ENCODE assay signal across 29 mouse cellular contexts in the genomic region with DNA sequence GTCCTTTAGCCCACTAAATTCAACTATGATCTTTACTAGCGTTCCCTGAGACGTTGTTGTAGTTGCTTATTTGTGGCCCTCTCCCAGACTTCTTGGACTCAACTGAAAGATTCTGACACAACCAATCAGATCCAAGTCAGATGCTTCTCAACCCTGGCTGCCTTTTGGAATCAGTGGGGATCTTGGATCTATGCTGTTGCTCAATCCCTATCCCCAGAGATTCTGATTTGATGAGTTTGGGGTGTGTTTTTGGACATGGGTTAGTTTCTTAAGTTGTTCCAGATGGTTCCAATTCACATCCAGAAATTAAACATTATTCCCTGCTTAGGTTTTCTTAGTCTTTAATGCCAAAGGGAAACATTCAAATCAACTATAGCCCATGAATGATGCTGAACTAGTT. TPM values are rescaled to one million over a fixed set of nuclear protein-coding genes. Genes with fewer than 3 reads are reported as not detected.
DNase-seq lines count a peak whose midpoint lies in the region; ATAC-seq lines count a peak whose summit lies in the region.
"Had no signal": no experiment of that assay in that cellular context is flagged by ENCODE, and none has a peak within 500 bp of the region (broad histone marks: within the 10 kb centered on the region; RNA-seq: fewer than 3 reads in every experiment).

No protein-coding gene starts in this region.

- no peak overlapping the region for H3K4me3 ChIP-seq in heart, embryonic 12.5 days
- no peak overlapping the region for H3K4me3 ChIP-seq in embryonic facial prominence, embryonic 13.5 days
- H3K4me3 ChIP-seq: hindbrain, embryonic 12.5 days; kidney, embryonic 15.5 days; left cerebral cortex, adult 2 months; liver, embryonic 12.5 days; midbrain, embryonic 13.5 days had no signal

- 85% methylated on average over 2 of the region's 2 CpGs for WGBS in heart, embryonic 12.5 days
- 47% methylated on average over 2 of the region's 2 CpGs for WGBS in embryonic facial prominence, embryonic 13.5 days

- no peaks in the 10 kb centered on the region for H3K27me3 ChIP-seq in heart, embryonic 12.5 days (replicated peaks)
- H3K27me3 ChIP-seq in embryonic facial prominence, embryonic 13.5 days, result no peaks in the 10 kb centered on the region
- H3K27me3 ChIP-seq: hindbrain, embryonic 12.5 days; kidney, embryonic 15.5 days; liver, embryonic 12.5 days; midbrain, embryonic 13.5 days had no signal

- H3K27ac ChIP-seq in heart, embryonic 12.5 days (ENCODE audit: poor library complexity, severe bottlenecking), result no peak overlapping the region
- H3K27ac ChIP-seq in embryonic facial prominence, embryonic 13.5 days, result peak overlapping the region; percentile 3; the same call in 1 of the 2 replicates
- H3K27ac ChIP-seq: hindbrain, embryonic 12.5 days; kidney, embryonic 15.5 days; left cerebral cortex, adult 2 months; liver, embryonic 12.5 days; midbrain, embryonic 13.5 days had no signal

- intact Hi-C loops in heart, postnatal 10 days (cut with DNase I), result no loop called here

- no peaks in the 10 kb centered on the region for H3K4me1 ChIP-seq in heart, embryonic 12.5 days (replicated peaks)
- no peaks in the 10 kb centered on the region for H3K4me1 ChIP-seq in embryonic facial prominence, embryonic 13.5 days
- H3K4me1 ChIP-seq: hindbrain, embryonic 12.5 days; kidney, embryonic 15.5 days; liver, embryonic 12.5 days; midbrain, embryonic 13.5 days had no signal

- H3K9ac ChIP-seq in heart, embryonic 12.5 days, result no peak overlapping the region
- no peak overlapping the region for H3K9ac ChIP-seq in embryonic facial prominence, embryonic 13.5 days
- H3K9ac ChIP-seq: hindbrain, embryonic 12.5 days; kidney, embryonic 15.5 days; liver, embryonic 12.5 days; midbrain, embryonic 13.5 days had no signal

- peak; percentile 65 for DNase-seq in heart, adult 8-10 months (ENCODE audit: low spot score)
- peak; percentile 88 for DNase-seq in NIH3T3 (ENCODE audit: low read depth)
- peak; percentile 20 to 42 for DNase-seq in heart, postnatal 10 days
- DNase-seq in thymus, postnatal 14 days, result no peak
- DNase-seq in right cerebral cortex, adult 2 months (ENCODE audit: low spot score in 2 of 2), result no peak
- DNase-seq in kidney, adult 9 months, result no peak
- DNase-seq: adrenal gland, postnatal 36 days; cerebellum, adult 9-11 months; kidney, postnatal 4 days; layer of hippocampus, adult 9-11 months; left cerebral cortex, postnatal 4 days; lung, postnatal 14 days had no signal

- no peaks in the 10 kb centered on the region for H3K9me3 ChIP-seq in heart, embryonic 12.5 days (replicated peaks)
- H3K9me3 ChIP-seq in embryonic facial prominence, embryonic 13.5 days, result no peaks in the 10 kb centered on the region
- H3K9me3 ChIP-seq: hindbrain, embryonic 12.5 days; kidney, embryonic 15.5 days; liver, embryonic 12.5 days; midbrain, embryonic 13.5 days had no signal

- H3K36me3 ChIP-seq in heart, embryonic 12.5 days, result no peaks in the 10 kb centered on the region
- H3K36me3 ChIP-seq in embryonic facial prominence, embryonic 13.5 days, result no peaks in the 10 kb centered on the region
- H3K36me3 ChIP-seq: hindbrain, embryonic 12.5 days; kidney, embryonic 15.5 days; liver, embryonic 12.5 days; midbrain, embryonic 13.5 days had no signal

- H3K4me2 ChIP-seq in heart, embryonic 12.5 days, result no peak overlapping the region
- no peak overlapping the region for H3K4me2 ChIP-seq in embryonic facial prominence, embryonic 13.5 days
- H3K4me2 ChIP-seq: hindbrain, embryonic 12.5 days; kidney, embryonic 15.5 days; liver, embryonic 12.5 days; midbrain, embryonic 13.5 days had no signal

- no peak for ATAC-seq in heart, embryonic 12.5 days (ENCODE audit: insufficient number of reproducible peaks, low FRiP score)
- no peak for ATAC-seq in embryonic facial prominence, embryonic 13.5 days (ENCODE audit: insufficient number of reproducible peaks, insufficient read depth, low FRiP score, low TSS enrichment, low read depth)
- ATAC-seq: forebrain, embryonic 14.5 days; intestine, postnatal 0 days; liver, embryonic 12.5 days; midbrain, embryonic 13.5 days had no signal

RNA-seq across cellular contexts. Expression of a gene that starts 15.5 kb away (rescaled TPM):
- total RNA-seq in heart, adult 8-10 months (2022), result not detected
- polyA plus RNA-seq in heart, embryonic 12.5 days (2016; fragmentation: Nextera tagmentation; extraction: Ambion mirVana), result not detected in 2 replicates
- not detected in 2 replicates for polyA plus RNA-seq in embryonic facial prominence, embryonic 13.5 days (2015; fragmentation: Nextera tagmentation; extraction: Ambion mirVana)
- not detected for total RNA-seq in heart, postnatal 10 days (2021)
- total RNA-seq: adrenal gland, postnatal 36 days; common myeloid progenitor, adult 5-6 weeks; left cerebral cortex, adult 2 months; left cerebral cortex, postnatal 4 days; megakaryocyte, adult 5-6 weeks; monocyte, adult 5-6 weeks; neutrophil, adult 5-6 weeks had no signal
- polyA plus RNA-seq: forebrain, embryonic 14.5 days; gonadal fat pad, adult 2 months; heart, embryonic 16.5 days; hindbrain, embryonic 12.5 days; intestine, postnatal 0 days; kidney, embryonic 15.5 days; liver, embryonic 12.5 days; midbrain, embryonic 13.5 days; thymus, postnatal 0 days; urinary bladder, adult 2 months had no signal

Comparison
In these comparisons a context has a peak if more than half of its experiments do, and no peak if none do; other contexts are left out.
1. DNase-seq: peak in heart, adult 8-10 months (single experiment), NIH3T3 (single experiment) and heart, postnatal 10 days (2 of 2); none in thymus, postnatal 14 days (single experiment), right cerebral cortex, adult 2 months (0 of 2) and kidney, adult 9 months (single experiment).